Mouse (Mus musculus): ENCODE measurements around the gene AI481877.
"Not testable (repeated sequence)": the region's sequence is repeated elsewhere in the genome, so short reads cannot be mapped to it uniquely, and the experiment has no call there.

Gene AI481877

GRCm38 (mm10) chr4:59138507-59139033, at the start of gene AI481877:
Gene AI481877, minus strand, starts transcription at chr4:59138983.
- not testable (repeated sequence) for DNase-seq

GRCm38 (mm10) chr4:59188474-59188801, 49.7 kb upstream of the AI481877 start:
- no peak for DNase-seq

DNA sequence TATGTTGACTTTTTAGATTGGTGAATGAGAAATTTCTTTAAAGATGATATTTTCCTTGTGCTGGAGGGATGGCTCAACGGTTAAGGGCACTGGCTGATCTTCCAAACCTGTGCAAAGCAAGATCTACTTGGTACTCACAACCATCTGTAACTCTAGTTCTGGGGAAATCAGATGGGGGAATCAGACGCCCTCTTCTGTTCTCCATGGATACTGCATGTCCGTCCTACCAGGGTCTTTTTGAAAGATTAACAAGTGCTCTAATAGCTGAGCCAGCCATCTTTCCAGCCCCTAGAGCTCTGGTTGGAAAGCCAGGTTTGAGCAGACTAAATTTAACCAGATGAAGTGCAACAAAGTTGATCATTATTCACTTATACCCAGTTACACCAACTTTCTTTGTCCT, 48.5 kb upstream of the AI481877 start:
- DNase-seq = no peak

- DNase-seq = no peak
Observed at GRCm38 (mm10) chr4:59185671-59186070, 46.9 kb upstream of the AI481877 start.

DNA sequence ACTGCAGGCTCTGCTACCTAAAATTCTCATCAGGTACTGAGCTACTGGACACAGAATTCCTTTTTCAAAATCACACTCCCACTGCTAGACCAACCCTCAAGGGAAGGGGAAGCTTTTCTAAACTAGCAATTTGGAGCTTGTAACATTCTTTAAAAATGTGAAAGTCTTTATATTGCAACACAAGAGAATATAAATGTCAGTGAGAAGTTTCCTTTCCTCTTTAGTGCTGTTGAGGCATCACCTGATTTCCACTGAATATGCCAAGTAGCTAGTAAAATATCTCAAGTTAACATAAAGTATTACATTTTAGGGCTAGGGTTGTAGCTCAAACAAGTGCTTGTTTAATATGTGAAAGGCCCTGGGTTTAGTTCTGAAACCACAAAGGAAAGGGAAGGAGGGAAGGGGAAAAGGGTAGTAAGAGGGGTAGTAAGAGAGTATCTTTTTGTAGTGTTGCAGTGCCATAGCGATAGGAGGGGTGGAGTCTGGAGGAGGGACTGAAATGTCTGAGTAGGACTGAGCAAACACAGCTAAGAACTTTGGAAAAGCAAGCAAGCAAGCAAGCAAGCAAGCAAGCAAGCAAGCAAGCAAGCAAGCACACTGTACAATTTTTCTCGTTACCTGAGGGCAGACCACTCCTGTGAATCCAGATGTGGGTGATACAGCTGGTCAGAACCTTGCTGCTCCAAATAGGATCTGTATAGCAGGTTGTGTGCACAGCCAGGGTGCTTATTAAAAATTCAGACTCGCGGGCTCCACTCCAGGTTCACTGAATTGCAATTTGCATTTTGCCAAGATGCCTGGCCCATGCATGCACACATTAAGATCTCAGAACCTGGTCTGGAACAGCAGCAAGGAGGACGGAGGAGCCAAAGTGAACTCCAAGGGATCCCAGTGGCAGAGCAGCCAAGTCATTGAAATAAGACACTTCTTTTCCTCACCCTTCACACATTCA, 42.8 kb upstream of the AI481877 start:
- DNase-seq = no peak

DNA sequence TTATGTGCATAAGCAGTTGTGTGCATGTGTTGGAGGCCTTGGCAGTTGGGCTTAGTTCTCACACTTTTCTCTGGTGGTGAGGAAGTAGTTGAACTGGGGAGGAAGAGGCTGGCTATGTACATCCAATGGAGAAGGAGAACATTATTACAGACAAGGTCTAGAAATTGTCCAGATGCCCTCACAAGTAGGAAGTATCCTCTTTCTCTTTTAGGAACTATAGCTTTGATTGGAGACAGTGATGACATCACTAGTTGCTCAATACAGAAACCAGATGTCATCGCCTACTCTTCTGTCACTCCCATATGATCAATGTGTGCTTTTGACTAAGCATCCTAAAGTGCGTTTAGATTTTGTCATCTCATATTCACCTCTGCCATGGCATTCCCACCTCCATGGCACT, 38.8 kb upstream of the AI481877 start:
- DNase-seq = no peak

- no peak for DNase-seq
Observed at GRCm38 (mm10) chr4:59175929-59176328, 37.1 kb upstream of the AI481877 start.

GRCm38 (mm10) chr4:59175003-59175402, 36.2 kb upstream of the AI481877 start:
- no peak for DNase-seq

GRCm38 (mm10) chr4:59173181-59173922, 34.6 kb upstream of the AI481877 start:
- DNase-seq = no peak

DNA sequence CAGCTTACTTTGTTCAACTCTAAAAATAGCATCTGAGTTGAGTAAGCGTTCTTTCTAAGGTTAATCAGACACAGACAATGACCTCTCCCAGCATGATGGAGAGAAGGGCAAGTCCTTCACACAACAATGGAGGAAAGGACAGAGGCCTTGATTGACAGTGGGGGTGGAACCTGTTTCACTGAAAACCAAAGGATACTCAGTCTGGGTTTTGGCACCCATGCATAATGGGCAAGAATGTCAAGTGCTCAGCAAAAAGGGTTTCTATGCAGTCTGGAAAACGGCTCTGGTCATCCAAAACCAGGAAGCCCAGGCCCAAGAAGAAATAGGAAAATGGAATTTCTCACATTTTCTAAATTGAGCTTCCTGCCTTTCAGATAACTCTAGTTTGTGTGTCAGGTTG, 33.8 kb upstream of the AI481877 start:
- no peak for DNase-seq

- DNase-seq = no peak
Observed at GRCm38 (mm10) chr4:59169981-59170380, 31.2 kb upstream of the AI481877 start.

- DNase-seq = no peak
Observed at GRCm38 (mm10) chr4:59167251-59167847, 28.6 kb upstream of the AI481877 start.

DNA sequence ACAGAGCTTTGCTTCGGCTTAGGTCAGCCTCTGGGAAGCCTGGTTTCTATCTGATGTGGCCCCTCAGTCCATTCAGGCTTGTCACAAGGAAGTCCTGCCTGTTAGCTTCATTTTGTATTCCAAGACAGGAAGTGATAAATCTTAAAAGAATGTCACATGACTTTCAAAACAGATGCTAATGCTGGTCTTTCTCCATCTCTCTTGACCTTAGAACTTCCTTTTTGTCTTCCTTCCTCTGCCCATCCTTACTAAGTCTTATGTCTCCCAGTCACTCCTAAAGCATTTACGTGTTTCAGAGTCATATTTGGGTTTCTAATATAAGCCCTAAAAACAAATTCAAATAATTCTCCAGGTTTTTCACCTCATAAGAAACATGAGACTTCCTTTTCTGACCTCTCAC, 25.3 kb upstream of the AI481877 start:
- DNase-seq = no peak

- no peak for DNase-seq
Observed at GRCm38 (mm10) chr4:59160959-59161670, 22.3 kb upstream of the AI481877 start.

- no peak for DNase-seq
Observed at GRCm38 (mm10) chr4:59160289-59160688, 21.5 kb upstream of the AI481877 start.

DNA sequence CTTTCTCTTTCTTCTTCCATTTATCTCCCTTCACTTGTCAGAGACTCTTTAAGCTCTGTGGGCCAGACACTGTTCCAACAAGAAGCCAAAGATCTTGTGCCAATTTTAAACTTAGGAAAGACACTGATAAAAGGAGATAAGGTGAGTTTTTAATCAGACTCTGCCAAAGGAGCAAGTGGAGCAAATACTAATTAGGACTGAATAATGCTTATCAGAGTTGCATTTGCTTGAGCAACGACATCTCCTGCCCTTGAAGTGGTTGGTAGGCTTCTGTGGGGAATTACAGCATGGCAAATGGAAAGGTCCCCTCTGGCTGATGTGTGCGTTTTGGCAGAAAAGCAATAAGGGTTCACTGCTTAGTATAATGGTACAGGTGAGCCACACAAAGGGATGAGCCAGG, 18.9 kb upstream of the AI481877 start:
- DNase-seq = no peak

- DNase-seq = no peak
Observed at GRCm38 (mm10) chr4:59156897-59157592, 18.3 kb upstream of the AI481877 start.

DNA sequence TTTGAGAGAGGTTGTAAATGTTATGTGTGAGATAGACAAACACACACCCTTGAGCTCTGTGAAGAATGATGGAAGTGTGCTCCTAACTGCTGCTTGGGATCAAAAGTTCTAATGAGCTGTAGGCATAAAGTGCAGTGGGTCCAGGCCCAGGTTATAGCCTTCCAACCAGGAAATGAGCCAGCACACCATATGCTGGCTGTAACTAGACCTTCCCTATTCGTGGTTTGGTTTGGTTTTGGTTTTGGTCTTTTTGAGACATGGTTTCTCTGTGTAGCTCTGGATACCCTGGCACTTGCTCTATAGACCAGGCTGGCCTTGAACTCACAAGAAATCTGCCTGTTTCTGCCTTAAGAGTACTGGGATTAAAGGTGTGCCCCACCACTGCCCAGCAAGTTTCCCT, 13.2 kb upstream of the AI481877 start:
- no peak for DNase-seq

GRCm38 (mm10) chr4:59150907-59151306, 12.1 kb upstream of the AI481877 start:
- DNase-seq = no peak

DNA sequence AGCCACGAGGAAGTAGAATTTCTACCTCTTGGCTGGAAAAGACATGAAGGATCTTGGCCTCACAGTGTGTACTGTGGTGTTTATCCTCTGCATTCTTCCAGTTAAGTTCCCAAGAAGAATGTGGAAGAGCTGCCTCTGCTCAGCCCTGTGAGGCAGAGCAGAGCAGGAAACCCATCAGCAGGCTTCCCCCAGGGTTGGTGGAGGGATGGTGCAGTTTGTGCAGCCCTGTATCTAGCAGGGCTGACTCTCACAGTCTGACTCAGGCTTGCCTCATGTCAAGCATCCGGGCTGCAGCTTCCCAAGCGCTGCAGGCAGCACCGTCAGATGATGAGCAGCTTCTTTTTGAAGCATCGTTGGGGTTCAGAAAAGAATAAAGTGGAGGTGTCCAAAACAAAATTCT, 10.3 kb upstream of the AI481877 start:
- no peak for DNase-seq

DNA sequence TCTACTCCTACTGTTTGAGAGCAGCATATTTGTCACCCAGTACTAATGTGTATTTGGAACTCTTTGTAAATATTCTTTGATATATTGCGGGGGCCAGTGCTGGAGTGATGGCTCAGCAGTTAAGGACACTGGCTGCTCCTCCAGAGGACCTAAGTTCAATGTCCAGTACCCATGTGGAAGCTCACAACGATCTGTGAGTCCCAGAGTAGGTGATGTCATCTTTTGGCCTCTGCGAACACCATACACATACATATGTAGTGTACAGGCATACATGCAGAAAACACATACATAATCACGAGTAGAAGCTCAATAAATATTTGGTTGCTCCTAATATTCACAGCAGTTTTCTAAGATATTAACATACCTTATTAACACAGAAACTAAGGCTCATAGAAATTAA, 9.8 kb downstream of the AI481877 start:
- no peak for DNase-seq

GRCm38 (mm10) chr4:59125053-59125452, 13.7 kb downstream of the AI481877 start:
- DNase-seq = no peak

Measured in right cerebral cortex, postnatal 4 days (tissue).